Mouse (Mus musculus) neutrophil, adult 59 days (primary cell): ENCODE results near the gene Zeb2. TPM values are rescaled to one million over a fixed set of nuclear protein-coding genes. Genes with fewer than 3 reads are reported as not detected.

Source experiments
- total RNA-seq, 2 experiments: library from RNA; stranded (reverse); gene quantifications; 1 replicate in 1 of 2; 2 replicates in 1 of 2; pipeline ENCODE4 v1.2.4; 2023

Zeb2 gene
- total RNA-seq = 100 to 1,000 TPM; 255 to 356 TPM

DNA sequence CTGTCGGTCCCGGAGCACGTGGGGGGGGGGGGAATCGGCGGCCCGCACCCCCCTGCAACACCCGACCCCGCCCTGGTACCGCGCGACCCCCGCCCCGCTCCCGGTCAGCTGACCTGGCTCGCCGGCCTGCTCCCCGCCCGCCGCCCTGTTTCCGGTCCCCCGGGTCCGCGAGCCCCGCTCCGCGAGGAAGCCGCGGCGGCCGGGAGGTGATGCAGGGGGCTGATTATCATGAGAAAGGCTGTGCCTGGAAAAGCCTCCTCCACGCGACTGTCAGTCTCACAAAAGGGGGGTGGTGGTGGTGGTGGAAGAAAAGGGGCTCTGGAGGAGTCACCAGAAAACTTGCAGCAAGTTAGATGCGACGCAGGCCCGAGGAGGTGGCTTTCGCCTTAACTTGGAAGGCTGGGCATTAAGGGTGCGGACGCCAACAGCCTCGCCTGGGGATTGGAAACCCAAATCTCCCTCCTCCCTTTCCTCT lies at the start of gene Zeb2:
Gene Zeb2 (minus strand): TSS at position 309 of the 475 bp plus-strand sequence.

Other genes with a start within 250 kb of the Zeb2 start
- 10 to 100 TPM; 32.5 to 36.7 TPM for gene Gtdc1, start 189.7 kb downstream of the Zeb2 start, total RNA-seq